Mouse (Mus musculus): Measurements from ENCODE around the gene Gm20716.
"Not testable (repeated sequence)": the region's sequence is repeated elsewhere in the genome, so short reads cannot be mapped to it uniquely, and the experiment has no call there.

Gm20716 gene

GRCm38 (mm10) chr2:168161514-168161971 is 68.6 kb downstream of the Gm20716 start:
- DNase-seq: no peak

GRCm38 (mm10) chr2:168160370-168160930 is 69.7 kb downstream of the Gm20716 start:
- DNase-seq: no peak

- peak; percentile 89 for DNase-seq
Measured at GRCm38 (mm10) chr2:168158911-168159711, 71.1 kb downstream of the Gm20716 start.

- DNase-seq: not testable (repeated sequence)
Measured at GRCm38 (mm10) chr2:168157974-168158373, 72.2 kb downstream of the Gm20716 start.

- no peak for DNase-seq
Measured at GRCm38 (mm10) chr2:168156361-168156760, 73.8 kb downstream of the Gm20716 start.

- DNase-seq: peak; percentile 42
Measured at GRCm38 (mm10) chr2:168155666-168156065, 74.5 kb downstream of the Gm20716 start.

GRCm38 (mm10) chr2:168154090-168154881 is 75.9 kb downstream of the Gm20716 start:
- peak; percentile 92 for DNase-seq

- no peak for DNase-seq
Measured at GRCm38 (mm10) chr2:168149241-168149640, 80.9 kb downstream of the Gm20716 start.

GRCm38 (mm10) chr2:168147722-168148432 is 82.3 kb downstream of the Gm20716 start:
- DNase-seq: peak; percentile 86

- DNase-seq: no peak
Measured at GRCm38 (mm10) chr2:168145437-168145836, 84.7 kb downstream of the Gm20716 start.

GRCm38 (mm10) chr2:168143794-168144193 is 86.4 kb downstream of the Gm20716 start:
- no peak for DNase-seq

- DNase-seq: no peak
Measured at GRCm38 (mm10) chr2:168137161-168137560, 93.0 kb downstream of the Gm20716 start.
